Mouse (Mus musculus) cerebellum, adult 2 months (tissue): ENCODE results near the gene Sh3gl3.

Experiments used
- CTCF ChIP-seq: fragments of 200-500 bp; IDR thresholded peaks from 2 replicates; pipeline ENCODE4 v1.5.1; 2011; ENCODE audit warnings: low read depth, mild to moderate bottlenecking, control low read depth, low read length, moderate library complexity, borderline replicate concordance; ENCODE audit not compliant: insufficient read depth
- POLR2A ChIP-seq: fragments of 200-500 bp; IDR thresholded peaks from 2 replicates; pipeline ENCODE4 v1.6.1; 2011; ENCODE audit warnings: low read length, control low read depth, borderline replicate concordance; ENCODE audit not compliant: insufficient read depth

GRCm38 (mm10) chr7:82233201-82233600, 59.6 kb downstream of the Sh3gl3 start:
- TF ChIP-seq POLR2A (no peak), CTCF (no peak)
